Mouse (Mus musculus) embryonic facial prominence, embryonic 15.5 days (tissue): ENCODE measurements around the gene Lrrc57. TPM values are rescaled to one million over a fixed set of nuclear protein-coding genes. Genes with fewer than 3 reads are reported as not detected.
"Not testable (repeated sequence)": the region's sequence is repeated elsewhere in the genome, so short reads cannot be mapped to it uniquely, and the experiment has no call there.

ENCODE experiments used
- ATAC-seq: fragments of 200-750 bp; cut with Nextera tagmentation; 2 replicates; pipeline ENCODE4 v1.8.0; 2017; ENCODE audit warnings: low read depth, moderate TSS enrichment; ENCODE audit not compliant: insufficient number of reproducible peaks, low FRiP score, low TSS enrichment
- H3K27ac ChIP-seq: fragments of 300-500 bp; sonication (generic); replicated peaks from 2 replicates; pipeline ENCODE4 v1.5.1; 2015; ENCODE audit warnings: mild to moderate bottlenecking, inconsistent platforms
- H3K27me3 ChIP-seq: fragments of 300-500 bp; sonication (generic); 2 replicates; pipeline ENCODE4 v1.6.1; 2015; ENCODE audit warnings: inconsistent platforms
- H3K36me3 ChIP-seq: fragments of 300-500 bp; sonication (generic); 2 replicates; pipeline ENCODE4 v1.6.1; 2015; ENCODE audit warnings: mild to moderate bottlenecking, inconsistent platforms
- H3K4me1 ChIP-seq: fragments of 300-500 bp; sonication (generic); 2 replicates; pipeline ENCODE4 v1.6.1; 2015; ENCODE audit warnings: inconsistent platforms
- H3K4me2 ChIP-seq: fragments of 300-500 bp; sonication (generic); replicated peaks from 2 replicates; pipeline ENCODE4 v1.6.1; 2015; ENCODE audit warnings: mild to moderate bottlenecking, inconsistent platforms
- H3K4me3 ChIP-seq: fragments of 300-500 bp; sonication (generic); replicated peaks from 2 replicates; pipeline ENCODE4 v1.5.1; 2015; ENCODE audit warnings: mild to moderate bottlenecking, inconsistent platforms
- H3K9ac ChIP-seq: fragments of 300-500 bp; sonication (generic); 2 replicates; pipeline ENCODE4 v1.6.1; 2015; ENCODE audit warnings: inconsistent platforms
- H3K9me3 ChIP-seq: fragments of 300-500 bp; sonication (generic); replicated peaks from 2 replicates; pipeline ENCODE4 v1.6.1; 2016; ENCODE audit warnings: inconsistent platforms
- WGBS: fragments of 180-500 bp; shearing (Covaris S2); methylation state at CpG from one replicate; pipeline ENCODE4 v1.1.7; 2015; 5-methylcytosine and 5-hydroxymethylcytosine counted together
- polyA plus RNA-seq: library from polyadenylated mRNA; unstranded; fragments of >200 nt; fragmentation: Nextera tagmentation; extraction: Ambion mirVana; gene quantifications from 2 replicates; pipeline ENCODE4 v1.2.1, GENCODE M21; 2015

Lrrc57 gene
- polyA plus RNA-seq, 1 experiment from 2014 or later = 26.3 TPM

- H3K4me3 ChIP-seq = no peak overlapping the region
- H3K27ac ChIP-seq = no peak overlapping the region
- no peak overlapping the region for H3K4me2 ChIP-seq
- H3K27me3 ChIP-seq = no peaks in the 10 kb centered on the region
- no peak overlapping the region for H3K9ac ChIP-seq
- no peak for ATAC-seq
- no peaks in the 10 kb centered on the region for H3K9me3 ChIP-seq
- no peaks in the 10 kb centered on the region for H3K4me1 ChIP-seq
- peaks cover 62% of the 10 kb centered on the region for H3K36me3 ChIP-seq
- 85% methylated on average over 2 of the region's 2 CpGs for WGBS
Measured at GRCm38 (mm10) chr2:120597734-120598133, 11.6 kb downstream of the Lrrc57 start.

DNA sequence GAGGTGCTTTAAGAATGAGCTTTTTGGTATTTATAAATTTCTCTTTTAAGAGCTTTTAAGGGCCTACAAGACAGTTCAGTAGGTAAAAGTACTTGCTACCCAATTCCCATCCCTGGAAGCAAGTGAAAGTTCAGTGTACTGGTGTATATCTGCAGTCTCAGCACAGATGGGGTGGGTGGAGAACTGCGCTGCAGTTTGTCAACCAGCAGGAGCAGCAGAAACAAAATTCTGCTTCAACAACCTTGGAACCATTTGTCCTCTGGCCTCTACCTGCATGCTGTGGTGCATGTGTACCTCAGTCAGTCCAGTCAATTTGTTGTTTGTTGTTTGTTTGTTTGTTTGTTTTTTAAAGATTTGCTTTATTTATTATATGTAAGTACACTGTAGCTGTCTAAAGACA lies 17.1 kb downstream of the Lrrc57 start:
- Histone ChIP-seq H3K27ac (no peak overlapping the region), H3K4me1 (no peaks in the 10 kb centered on the region), H3K9ac (no peak overlapping the region), H3K4me3 (no peak overlapping the region), H3K4me2 (no peak overlapping the region), H3K27me3 (no peaks in the 10 kb centered on the region), H3K36me3 (peaks cover 43% of the 10 kb centered on the region), H3K9me3 (no peaks in the 10 kb centered on the region)
- no peak for ATAC-seq
- 76% methylated on average over 1 of the region's 1 CpGs for WGBS

DNA sequence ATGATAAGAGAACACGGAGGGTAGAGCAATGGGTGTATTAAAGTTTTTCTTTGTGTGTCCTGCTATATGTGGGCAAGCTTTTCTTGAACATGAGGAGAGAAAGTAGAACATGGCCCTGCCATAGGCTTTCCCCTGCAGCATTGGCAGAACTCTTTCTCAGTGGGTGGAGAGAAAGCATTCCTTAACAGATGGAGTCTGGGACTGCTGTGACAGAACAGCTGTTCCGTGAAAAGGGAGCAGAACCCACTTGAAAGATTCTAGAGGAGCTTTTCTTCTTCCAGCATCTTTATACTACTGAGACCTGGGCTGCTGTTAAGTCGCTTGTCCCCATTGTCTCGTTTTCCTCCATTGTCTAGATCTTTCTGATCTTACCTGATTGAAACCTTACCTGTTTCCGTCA lies 19.6 kb downstream of the Lrrc57 start:
- 82% methylated on average over 5 of the region's 5 CpGs for WGBS
- no peak for ATAC-seq
- no peak overlapping the region for H3K27ac ChIP-seq

GRCm38 (mm10) chr2:120578286-120578685 lies 31.0 kb downstream of the Lrrc57 start:
- H3K27ac ChIP-seq = no peak overlapping the region
- 78% methylated on average over 5 of the region's 5 CpGs for WGBS

More for the DNA sequence above, 19.6 kb downstream of the Lrrc57 start:
- Histone ChIP-seq H3K4me1 (no peaks in the 10 kb centered on the region), H3K4me3 (no peak overlapping the region), H3K4me2 (no peak overlapping the region), H3K9ac (no peak overlapping the region), H3K36me3 (peaks cover 39% of the 10 kb centered on the region), H3K27me3 (no peaks in the 10 kb centered on the region), H3K9me3 (no peaks in the 10 kb centered on the region)

DNA sequence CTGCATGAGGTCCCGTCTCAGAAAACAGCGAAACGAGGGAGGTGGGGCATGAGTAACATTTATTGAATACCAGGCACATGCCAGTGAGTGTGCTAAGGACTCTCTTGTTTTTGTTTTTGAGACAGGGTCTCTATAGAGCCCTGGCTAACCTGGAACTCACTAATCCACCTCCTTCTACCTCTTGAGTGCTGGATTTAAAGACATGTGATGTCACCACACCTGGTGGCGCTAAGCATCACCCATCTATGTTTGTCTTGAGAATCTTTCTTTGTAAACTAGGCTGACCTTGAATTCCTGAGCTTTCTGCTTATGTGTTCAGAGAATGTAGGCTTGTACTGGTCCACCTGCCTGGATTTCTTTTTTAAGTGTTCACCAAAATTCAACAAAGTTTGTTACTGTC lies 31.5 kb downstream of the Lrrc57 start:
- H3K27me3 ChIP-seq = no peaks in the 10 kb centered on the region
- H3K4me1 ChIP-seq = peaks cover 20% of the 10 kb centered on the region; the same call in 1 of the 2 replicates
- no peak overlapping the region for H3K27ac ChIP-seq
- H3K36me3 ChIP-seq = no peaks in the 10 kb centered on the region
- no peak overlapping the region for H3K9ac ChIP-seq
- 76% methylated on average over 4 of the region's 4 CpGs for WGBS
- no peaks in the 10 kb centered on the region for H3K9me3 ChIP-seq
- no peak for ATAC-seq
- no peak overlapping the region for H3K4me3 ChIP-seq
- no peak overlapping the region for H3K4me2 ChIP-seq

More at GRCm38 (mm10) chr2:120578286-120578685, 31.0 kb downstream of the Lrrc57 start:
- H3K36me3 ChIP-seq = no peaks in the 10 kb centered on the region
- H3K4me2 ChIP-seq = no peak overlapping the region
- no peak overlapping the region for H3K4me3 ChIP-seq
- no peak for ATAC-seq
- H3K9me3 ChIP-seq = no peaks in the 10 kb centered on the region
- H3K4me1 ChIP-seq = peaks cover 20% of the 10 kb centered on the region; the same call in 1 of the 2 replicates
- H3K9ac ChIP-seq = no peak overlapping the region
- no peaks in the 10 kb centered on the region for H3K27me3 ChIP-seq

DNA sequence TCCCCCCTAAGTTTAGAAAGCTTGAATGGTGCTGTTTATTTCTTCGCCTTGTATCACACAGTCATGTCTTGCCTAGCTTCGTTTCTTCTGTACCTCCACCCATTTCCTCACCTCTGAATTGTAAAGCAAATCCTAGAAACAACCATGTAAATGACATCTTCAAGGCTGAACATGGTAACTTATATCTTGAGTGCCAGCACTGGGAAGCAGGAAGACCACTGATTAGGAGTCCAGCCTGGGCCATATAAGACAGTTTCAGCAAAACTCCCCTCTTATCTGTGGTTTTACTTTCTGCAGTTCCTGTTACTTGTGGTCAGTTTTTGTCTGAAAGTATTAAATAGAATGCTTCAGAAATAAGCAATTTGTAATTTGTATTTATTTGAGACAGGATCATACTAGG lies 33.3 kb downstream of the Lrrc57 start:
- 75% methylated on average over 2 of the region's 2 CpGs for WGBS
- Histone ChIP-seq H3K4me3 (no peak overlapping the region), H3K4me2 (no peak overlapping the region), H3K9me3 (no peaks in the 10 kb centered on the region), H3K9ac (no peak overlapping the region), H3K36me3 (0 out of 2 replicates have a peak, but pooled peaks cover 7% of the 10 kb centered on the region), H3K4me1 (peaks cover 20% of the 10 kb centered on the region; the same call in 1 of the 2 replicates), H3K27me3 (no peaks in the 10 kb centered on the region), H3K27ac (no peak overlapping the region)
- ATAC-seq = no peak

GRCm38 (mm10) chr2:120575121-120575520 lies 34.2 kb downstream of the Lrrc57 start:
- Histone ChIP-seq H3K4me3 (no peak overlapping the region), H3K9ac (no peak overlapping the region), H3K4me1 (peaks cover 20% of the 10 kb centered on the region; the same call in 1 of the 2 replicates), H3K36me3 (0 out of 2 replicates have a peak, but pooled peaks cover 7% of the 10 kb centered on the region), H3K27me3 (no peaks in the 10 kb centered on the region), H3K4me2 (no peak overlapping the region), H3K27ac (0 out of 2 replicates have a peak overlapping the region, but pooled peaks have one; percentile 17), H3K9me3 (no peaks in the 10 kb centered on the region)
- WGBS = 48% methylated on average over 3 of the region's 3 CpGs
- no peak for ATAC-seq

DNA sequence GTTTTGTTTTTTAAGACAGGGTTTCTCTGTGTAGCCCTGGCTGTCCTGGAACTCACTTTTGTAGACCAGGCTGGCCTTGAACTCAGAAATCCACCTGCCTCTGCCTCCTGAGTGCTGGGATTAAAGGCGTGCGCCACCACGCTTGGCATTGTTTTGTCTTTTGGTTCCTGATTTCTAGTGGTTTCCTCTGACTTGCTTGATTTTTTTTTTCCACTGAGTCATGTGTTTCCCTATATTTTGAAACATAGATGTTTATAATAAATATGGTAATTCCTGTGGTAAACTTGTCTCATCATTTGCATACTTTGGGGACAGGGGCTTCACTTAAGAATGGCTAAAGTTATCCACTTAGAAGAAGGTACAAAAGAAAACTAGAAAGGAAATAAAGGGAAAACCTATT lies 37.2 kb downstream of the Lrrc57 start:
- WGBS = 94% methylated on average over 3 of the region's 3 CpGs
- H3K27ac ChIP-seq, H3K9me3 ChIP-seq, H3K36me3 ChIP-seq, ATAC-seq, H3K27me3 ChIP-seq, H3K4me3 ChIP-seq, H3K4me2 ChIP-seq, H3K9ac ChIP-seq: not testable (repeated sequence)
- peaks cover 25% of the 10 kb centered on the region; the same call in 1 of the 2 replicates for H3K4me1 ChIP-seq

DNA sequence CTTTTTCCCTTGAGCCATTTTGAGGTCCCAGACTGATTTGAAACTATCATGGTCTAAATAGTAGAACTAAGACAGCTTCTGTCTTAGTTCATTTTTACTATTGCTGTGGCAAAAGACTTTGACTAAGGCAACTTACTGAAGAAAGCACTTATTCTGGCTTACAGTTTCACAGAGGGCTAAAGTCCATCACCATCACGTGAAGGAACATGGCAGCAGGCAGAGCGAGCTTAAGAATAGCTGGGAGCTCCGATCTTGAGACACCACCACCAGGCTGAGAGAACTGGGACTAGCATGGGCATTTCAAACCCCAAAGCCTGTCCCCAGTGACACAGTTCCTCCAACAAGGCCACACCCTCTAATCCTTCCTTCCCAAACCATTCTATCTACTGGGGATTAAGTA lies 38.2 kb downstream of the Lrrc57 start:
- ATAC-seq = no peak
- WGBS = 89% methylated on average over 3 of the region's 3 CpGs
- no peaks in the 10 kb centered on the region for H3K9me3 ChIP-seq
- H3K36me3 ChIP-seq = 0 out of 2 replicates have a peak, but pooled peaks cover 7% of the 10 kb centered on the region
- no peak overlapping the region for H3K4me3 ChIP-seq
- H3K9ac ChIP-seq = no peak overlapping the region
- no peak overlapping the region for H3K4me2 ChIP-seq
- peaks cover 22% of the 10 kb centered on the region; the same call in 1 of the 2 replicates for H3K4me1 ChIP-seq
- H3K27me3 ChIP-seq = no peaks in the 10 kb centered on the region
- H3K27ac ChIP-seq = no peak overlapping the region

DNA sequence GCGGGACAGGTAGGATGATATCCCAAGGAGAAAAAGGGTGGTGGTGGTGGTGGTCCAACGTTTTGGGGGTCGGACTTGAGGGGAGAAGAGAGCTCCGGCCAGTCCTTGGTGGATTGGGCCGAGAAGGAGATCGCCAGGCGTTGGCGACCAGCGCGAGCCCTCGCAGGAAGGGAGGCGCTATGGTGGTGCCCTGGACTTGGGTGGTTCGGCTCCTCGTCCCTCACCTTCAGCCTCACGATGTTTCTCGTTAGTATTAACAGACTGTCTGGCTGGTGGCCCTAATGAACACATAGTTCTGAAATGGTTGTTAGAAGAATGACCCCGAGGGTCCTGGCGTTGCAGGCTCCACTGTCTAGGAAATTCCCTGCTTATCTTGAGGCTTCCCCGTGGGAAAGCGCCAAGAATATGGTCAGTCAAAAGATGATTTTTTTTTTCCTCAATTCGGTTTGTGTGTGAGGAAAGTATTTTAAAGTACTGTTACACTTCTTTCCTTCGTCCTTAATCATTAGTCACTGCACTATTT lies 41.5 kb downstream of the Lrrc57 start:
- peak overlapping the region; percentile 82 for H3K4me3 ChIP-seq
- H3K27me3 ChIP-seq = no peaks in the 10 kb centered on the region
- WGBS = 1% methylated on average over 22 of the region's 22 CpGs
- H3K9me3 ChIP-seq = no peaks in the 10 kb centered on the region
- 0 out of 2 replicates have a peak, but pooled peaks cover 7% of the 10 kb centered on the region for H3K36me3 ChIP-seq
- peak overlapping the region; percentile 58 for H3K4me2 ChIP-seq
- peak overlapping the region; percentile 94 for H3K27ac ChIP-seq
- ATAC-seq = peak; percentile 41
- H3K4me1 ChIP-seq = peaks cover 8% of the 10 kb centered on the region; the same call in 1 of the 2 replicates
- peak overlapping the region; percentile 73 for H3K9ac ChIP-seq

- peak; percentile 94 for ATAC-seq
- H3K4me2 ChIP-seq = peak within 1 kb of the TSS; percentile 58
- H3K4me1 ChIP-seq = peaks cover 12% of the 10 kb centered on the region; the same call in 1 of the 2 replicates
- WGBS = 1% methylated on average over 42 of the region's 42 CpGs
- peak within 1 kb of the TSS; percentile 73 for H3K9ac ChIP-seq
- no peaks in the 10 kb centered on the region for H3K9me3 ChIP-seq
- no peaks in the 10 kb centered on the region for H3K27me3 ChIP-seq
- peak within 1 kb of the TSS; percentile 94 for H3K27ac ChIP-seq
- 0 out of 2 replicates have a peak, but pooled peaks cover 7% of the 10 kb centered on the region for H3K36me3 ChIP-seq
- H3K4me3 ChIP-seq = peak within 1 kb of the TSS; percentile 82
Measured at GRCm38 (mm10) chr2:120566886-120567797, 42.2 kb downstream of the Lrrc57 start, which contains the start of gene Snap23. Gene Snap23 (plus strand): TSS chr2:120567671.
